Mouse (Mus musculus): ENCODE data around the gene Slc27a2. TPM values are rescaled to one million over a fixed set of nuclear protein-coding genes. Genes with fewer than 3 reads are reported as not detected.

Slc27a2 gene
- polyA plus RNA-seq, 2 experiments: 0.29 to 0.94 TPM

- Histone ChIP-seq H3K27me3 (ENCODE audit: control insufficient read depth, insufficient read depth, low read length) (peaks cover 4% of the 10 kb centered on the region; the same call in 1 of the 2 replicates), H3K9ac (ENCODE audit: low read depth, low read length, severe bottlenecking) (no peak overlapping the region), H3K4me2 (replicated peaks; ENCODE audit: low read depth, low read length, severe bottlenecking) (no peak overlapping the region), H3K4me3 (replicated peaks; ENCODE audit: low read length) (no peak overlapping the region), H3K9me3 (ENCODE audit: control insufficient read depth, low read length) (no peaks in the 10 kb centered on the region), H3K36me3 (ENCODE audit: control insufficient read depth, insufficient read depth, low read length) (no peaks in the 10 kb centered on the region), H3K4me1 (ENCODE audit: control insufficient read depth, insufficient read depth, low read length) (no peaks in the 10 kb centered on the region), H3K27ac (replicated peaks; ENCODE audit: low read depth, low read length) (no peak overlapping the region)
- no peak for ATAC-seq (ENCODE audit: low FRiP score, low read depth)
- TF ChIP-seq POLR2A (IDR thresholded peaks at IDR 0.05; ENCODE audit: borderline replicate concordance, extremely low read depth, insufficient read depth, insufficient read length): no peak
- DNase-seq (ENCODE audit: low spot score): no peak
- WGBS: 78% methylated on average over 5 of the region's 5 CpGs
Measured at GRCm38 (mm10) chr2:126545297-126545696, 6.9 kb upstream of the Slc27a2 start.

- 88% methylated on average over 3 of the region's 3 CpGs for WGBS
- H3K36me3 ChIP-seq (ENCODE audit: control insufficient read depth, insufficient read depth, low read length): no peaks in the 10 kb centered on the region
- no peak for TF ChIP-seq POLR2A (IDR thresholded peaks at IDR 0.05; ENCODE audit: borderline replicate concordance, extremely low read depth, insufficient read depth, insufficient read length)
Measured at GRCm38 (mm10) chr2:126546392-126546791, 5.8 kb upstream of the Slc27a2 start.

GRCm38 (mm10) chr2:126549681-126550080, 2.5 kb upstream of the Slc27a2 start:
- Histone ChIP-seq H3K9ac (ENCODE audit: low read depth, low read length, severe bottlenecking) (no peak overlapping the region), H3K4me3 (replicated peaks; ENCODE audit: low read length) (no peak overlapping the region), H3K27ac (replicated peaks; ENCODE audit: low read depth, low read length) (no peak overlapping the region), H3K36me3 (ENCODE audit: control insufficient read depth, insufficient read depth, low read length) (no peaks in the 10 kb centered on the region), H3K4me1 (ENCODE audit: control insufficient read depth, insufficient read depth, low read length) (peaks cover 8% of the 10 kb centered on the region; the same call in 1 of the 2 replicates), H3K4me2 (replicated peaks; ENCODE audit: low read depth, low read length, severe bottlenecking) (no peak overlapping the region), H3K9me3 (ENCODE audit: control insufficient read depth, low read length) (no peaks in the 10 kb centered on the region), H3K27me3 (ENCODE audit: control insufficient read depth, insufficient read depth, low read length) (peaks cover 44% of the 10 kb centered on the region)
- ATAC-seq (ENCODE audit: low FRiP score, low read depth): no peak
- WGBS: 83% methylated on average over 7 of the region's 7 CpGs
- DNase-seq (ENCODE audit: low spot score): no peak
- no peak for TF ChIP-seq POLR2A (IDR thresholded peaks at IDR 0.05; ENCODE audit: borderline replicate concordance, extremely low read depth, insufficient read depth, insufficient read length)

More at GRCm38 (mm10) chr2:126546392-126546791, 5.8 kb upstream of the Slc27a2 start:
- DNase-seq (ENCODE audit: low spot score) (no peak), ATAC-seq (ENCODE audit: low FRiP score, low read depth) (no peak)
- Histone ChIP-seq H3K27ac (replicated peaks; ENCODE audit: low read depth, low read length) (no peak overlapping the region), H3K27me3 (ENCODE audit: control insufficient read depth, insufficient read depth, low read length) (peaks cover 12% of the 10 kb centered on the region), H3K9ac (ENCODE audit: low read depth, low read length, severe bottlenecking) (no peak overlapping the region), H3K4me1 (ENCODE audit: control insufficient read depth, insufficient read depth, low read length) (no peaks in the 10 kb centered on the region), H3K4me2 (replicated peaks; ENCODE audit: low read depth, low read length, severe bottlenecking) (no peak overlapping the region), H3K9me3 (ENCODE audit: control insufficient read depth, low read length) (no peaks in the 10 kb centered on the region), H3K4me3 (replicated peaks; ENCODE audit: low read length) (no peak overlapping the region)

GRCm38 (mm10) chr2:126551244-126551890, 840 bp upstream of the Slc27a2 start:
- DNase-seq (ENCODE audit: low spot score) (no peak), ATAC-seq (ENCODE audit: low FRiP score, low read depth) (no peak)
- Histone ChIP-seq H3K4me3 (replicated peaks; ENCODE audit: low read length) (no peak overlapping the region), H3K4me2 (replicated peaks; ENCODE audit: low read depth, low read length, severe bottlenecking) (no peak overlapping the region), H3K9ac (ENCODE audit: low read depth, low read length, severe bottlenecking) (no peak overlapping the region), H3K36me3 (ENCODE audit: control insufficient read depth, insufficient read depth, low read length) (no peaks in the 10 kb centered on the region), H3K9me3 (ENCODE audit: control insufficient read depth, low read length) (no peaks in the 10 kb centered on the region), H3K27me3 (ENCODE audit: control insufficient read depth, insufficient read depth, low read length) (peaks cover 49% of the 10 kb centered on the region), H3K27ac (replicated peaks; ENCODE audit: low read depth, low read length) (no peak overlapping the region), H3K4me1 (ENCODE audit: control insufficient read depth, insufficient read depth, low read length) (peaks cover 8% of the 10 kb centered on the region; the same call in 1 of the 2 replicates)
- TF ChIP-seq POLR2A (IDR thresholded peaks at IDR 0.05; ENCODE audit: borderline replicate concordance, extremely low read depth, insufficient read depth, insufficient read length): no peak
- WGBS: 78% methylated on average over 8 of the region's 8 CpGs

- H3K4me1 ChIP-seq (ENCODE audit: control insufficient read depth, insufficient read depth, low read length): peaks cover 8% of the 10 kb centered on the region; the same call in 1 of the 2 replicates
- no peak for ATAC-seq (ENCODE audit: low FRiP score, low read depth)
- no peak overlapping the region for H3K4me3 ChIP-seq (replicated peaks; ENCODE audit: low read length)
- peaks cover 49% of the 10 kb centered on the region for H3K27me3 ChIP-seq (ENCODE audit: control insufficient read depth, insufficient read depth, low read length)
- no peak overlapping the region for H3K27ac ChIP-seq (replicated peaks; ENCODE audit: low read depth, low read length)
- 28% methylated on average over 5 of the region's 5 CpGs for WGBS
- H3K9me3 ChIP-seq (ENCODE audit: control insufficient read depth, low read length): no peaks in the 10 kb centered on the region
- TF ChIP-seq POLR2A (IDR thresholded peaks at IDR 0.05; ENCODE audit: borderline replicate concordance, extremely low read depth, insufficient read depth, insufficient read length): no peak
- no peaks in the 10 kb centered on the region for H3K36me3 ChIP-seq (ENCODE audit: control insufficient read depth, insufficient read depth, low read length)
- DNase-seq (ENCODE audit: low spot score): no peak
- H3K9ac ChIP-seq (ENCODE audit: low read depth, low read length, severe bottlenecking): no peak overlapping the region
- H3K4me2 ChIP-seq (replicated peaks; ENCODE audit: low read depth, low read length, severe bottlenecking): no peak overlapping the region
Measured at GRCm38 (mm10) chr2:126551896-126552295, 311 bp upstream of the Slc27a2 start.
